Mouse (Mus musculus) kidney, adult 2 months (tissue): ENCODE measurements around the gene Poc5.

Source experiments
- CTCF ChIP-seq: fragments of 200-500 bp; conservative IDR thresholded peaks from 2 replicates; pipeline ENCODE4 v1.5.1; 2011; ENCODE audit warnings: low read depth, mild to moderate bottlenecking, control low read depth, low read length, moderate library complexity, mixed read lengths; ENCODE audit not compliant: insufficient read depth, insufficient read length
- POLR2A ChIP-seq: fragments of 200-500 bp; IDR thresholded peaks from one replicate; pipeline ENCODE4 v1.6.1; 2011; ENCODE audit warnings: low read depth, low read length, control low read depth

DNA sequence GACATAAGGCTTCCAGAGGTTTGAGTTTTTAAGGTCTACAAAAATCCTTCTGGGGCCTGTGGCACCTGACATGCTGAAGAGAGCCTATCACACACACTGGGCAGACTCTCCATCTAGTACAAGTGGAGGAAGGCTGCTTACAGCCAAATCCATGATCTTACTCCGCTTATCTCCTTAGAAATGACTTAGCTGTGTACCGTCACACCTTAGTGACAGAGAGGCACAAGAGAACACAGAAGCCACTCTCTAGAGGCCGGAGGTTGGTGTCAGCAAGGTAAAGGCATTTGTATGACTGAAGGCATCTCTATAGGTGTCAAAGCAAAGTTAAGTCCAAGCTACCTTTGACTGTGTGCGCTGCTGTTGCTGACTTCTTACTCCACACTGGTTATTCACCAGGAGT, 52.3 kb downstream of the Poc5 start:
- TF ChIP-seq CTCF (no peak), POLR2A (no peak)
